Mouse (Mus musculus) forebrain, postnatal 0 days (tissue): Measurements from ENCODE around the gene Usp15. TPM values are rescaled to one million over a fixed set of nuclear protein-coding genes. Genes with fewer than 3 reads are reported as not detected.

Source experiments
- ATAC-seq: fragments of 200-750 bp; cut with Nextera tagmentation; 2 replicates; pipeline ENCODE4 v1.8.0; 2017; ENCODE audit warnings: mild to moderate bottlenecking, moderate library complexity
- DNase-seq: peaks from one replicate; pipeline ENCODE4 v3.0.0-alpha.2; 2015
- H3K27ac ChIP-seq: fragments of 300-500 bp; sonication (generic); 2 replicates; pipeline ENCODE4 v1.5.1; 2014; ENCODE audit warnings: low read depth, mild to moderate bottlenecking, antibody characterized with exemption, low read length, moderate library complexity, mixed read lengths
- H3K27me3 ChIP-seq: fragments of 300-500 bp; sonication (generic); 2 replicates; pipeline ENCODE4 v1.6.1; 2014; ENCODE audit warnings: mild to moderate bottlenecking, low read length, mixed read lengths; ENCODE audit not compliant: insufficient read depth
- H3K36me3 ChIP-seq: fragments of 300-500 bp; sonication (generic); 2 replicates; pipeline ENCODE4 v1.6.1; 2014; ENCODE audit warnings: mild to moderate bottlenecking, moderate library complexity; ENCODE audit not compliant: insufficient read depth
- H3K4me1 ChIP-seq: fragments of 300-500 bp; sonication (generic); 2 replicates; pipeline ENCODE4 v1.6.1; 2014; ENCODE audit warnings: antibody characterized with exemption; ENCODE audit not compliant: insufficient read depth
- H3K4me2 ChIP-seq: fragments of 300-500 bp; sonication (generic); 2 replicates; pipeline ENCODE4 v1.6.1; 2014; ENCODE audit warnings: low read depth, mild to moderate bottlenecking, moderate library complexity
- H3K4me3 ChIP-seq: fragments of 300-500 bp; sonication (generic); 2 replicates; pipeline ENCODE4 v1.5.1; 2014; ENCODE audit warnings: low read depth, low read length, mixed read lengths
- H3K9ac ChIP-seq: fragments of 300-500 bp; sonication (generic); 2 replicates; pipeline ENCODE4 v1.6.1; 2014; ENCODE audit warnings: mild to moderate bottlenecking
- H3K9me3 ChIP-seq: fragments of 300-500 bp; sonication (generic); 2 replicates; pipeline ENCODE4 v1.6.1; 2016; ENCODE audit warnings: low read length
- CTCF ChIP-seq: sonication (generic); IDR thresholded peaks from 2 replicates; pipeline ENCODE4 v1.5.1; 2016; ENCODE audit warnings: antibody characterized with exemption, control low read depth, low read depth
- WGBS: fragments of 180-500 bp; shearing (Covaris S2); extraction: QIAGEN DNeasy Blood & Tissue Kit; methylation state at CpG from one replicate; pipeline ENCODE4 v1.1.7; 2014; 5-methylcytosine and 5-hydroxymethylcytosine counted together
- polyA plus RNA-seq: library from polyadenylated mRNA; unstranded; fragments of >200 nt; fragmentation: Nextera tagmentation; extraction: Ambion mirVana; gene quantifications from 2 replicates; pipeline ENCODE4 v1.2.1, GENCODE M21; 2015
- total RNA-seq: library from RNA; depleted of rRNA; stranded (reverse); fragments of >200 nt; gene quantifications from 2 replicates; pipeline ENCODE4 v1.2.3, GENCODE M21; 2014

Usp15 gene
- total and polyA plus RNA-seq, 2 experiments from 2014 or later: 54.1 to 72.8 TPM

- Histone ChIP-seq H3K4me2 (no peak overlapping the region), H3K27ac (no peak overlapping the region), H3K4me1 (peaks cover 4% of the 10 kb centered on the region; the same call in 1 of the 2 replicates), H3K27me3 (no peaks in the 10 kb centered on the region), H3K9ac (no peak overlapping the region), H3K9me3 (no peaks in the 10 kb centered on the region), H3K4me3 (no peak overlapping the region), H3K36me3 (peaks cover 47% of the 10 kb centered on the region)
- 91% methylated on average over 10 of the region's 10 CpGs for WGBS
- ATAC-seq (no peak), DNase-seq (no peak)
- TF ChIP-seq CTCF: no peak
These were observed 65.3 kb downstream of the Usp15 start for GRCm38 (mm10) chr10:123131487-123131886.

DNA sequence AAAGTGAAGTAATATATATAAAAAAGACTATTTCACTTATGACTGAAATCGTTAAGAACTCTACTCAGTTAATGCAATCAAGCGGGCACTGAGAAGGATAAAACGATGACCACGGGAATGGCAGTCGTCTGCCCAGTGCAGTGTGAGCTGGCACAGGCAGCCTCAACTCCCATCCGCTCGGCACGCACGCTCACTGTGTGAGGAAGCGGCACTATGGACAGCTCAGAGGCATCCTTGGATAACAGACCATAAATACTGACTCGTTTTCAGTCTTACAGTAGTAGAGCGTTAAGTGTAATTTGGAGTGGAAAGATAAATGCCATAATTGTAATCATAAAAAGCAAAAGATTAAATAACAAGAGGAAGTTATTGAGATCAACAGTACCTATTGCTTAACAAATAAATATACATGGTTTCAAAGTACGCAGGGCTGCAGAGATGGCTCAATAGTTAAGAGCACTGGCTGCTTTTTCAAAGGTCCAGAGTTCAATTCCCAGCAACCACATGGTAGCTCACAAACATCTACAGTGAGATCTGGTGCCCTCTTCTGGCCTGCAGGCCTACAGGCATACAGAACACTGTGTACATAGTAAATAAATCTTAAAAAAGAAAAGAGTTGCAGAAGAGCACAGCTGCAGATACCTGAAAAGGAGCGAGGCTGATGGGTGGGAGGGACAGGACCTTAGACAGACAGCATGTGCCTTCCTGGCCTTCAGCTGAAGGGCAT lies 76.0 kb downstream of the Usp15 start:
- Histone ChIP-seq H3K27ac (no peak overlapping the region), H3K4me3 (no peak overlapping the region), H3K4me2 (no peak overlapping the region), H3K36me3 (peaks cover 84% of the 10 kb centered on the region), H3K4me1 (no peaks in the 10 kb centered on the region), H3K27me3 (no peaks in the 10 kb centered on the region), H3K9ac (no peak overlapping the region), H3K9me3 (no peaks in the 10 kb centered on the region)
- no peak for DNase-seq
- 93% methylated on average over 14 of the region's 14 CpGs for WGBS
- no peak for ATAC-seq
- peak; percentile 10; the same call in 1 of the 2 replicates for TF ChIP-seq CTCF

- H3K27ac ChIP-seq: no peak overlapping the region
- H3K4me3 ChIP-seq: no peak overlapping the region
- DNase-seq (no peak), ATAC-seq (no peak)
- no peak overlapping the region for H3K9ac ChIP-seq
- no peaks in the 10 kb centered on the region for H3K9me3 ChIP-seq
- WGBS: 87% methylated on average over 14 of the region's 14 CpGs
- H3K4me1 ChIP-seq: no peaks in the 10 kb centered on the region
- no peaks in the 10 kb centered on the region for H3K27me3 ChIP-seq
- H3K36me3 ChIP-seq: peaks cover 78% of the 10 kb centered on the region
- TF ChIP-seq CTCF: no peak
- no peak overlapping the region for H3K4me2 ChIP-seq
These were observed 79.9 kb downstream of the Usp15 start for GRCm38 (mm10) chr10:123116861-123117260.

- Histone ChIP-seq H3K4me3 (no peak overlapping the region), H3K4me2 (no peak overlapping the region), H3K4me1 (no peaks in the 10 kb centered on the region), H3K36me3 (peaks cover 57% of the 10 kb centered on the region), H3K9ac (no peak overlapping the region), H3K9me3 (no peaks in the 10 kb centered on the region), H3K27me3 (no peaks in the 10 kb centered on the region), H3K27ac (no peak overlapping the region)
- TF ChIP-seq CTCF: no peak
- DNase-seq: no peak
- no peak for ATAC-seq
- 93% methylated on average over 8 of the region's 8 CpGs for WGBS
These were observed 83.3 kb downstream of the Usp15 start for GRCm38 (mm10) chr10:123113466-123113865.

GRCm38 (mm10) chr10:123112787-123113168 lies 84.0 kb downstream of the Usp15 start:
- Histone ChIP-seq H3K4me3 (no peak overlapping the region), H3K4me2 (no peak overlapping the region), H3K36me3 (peaks cover 51% of the 10 kb centered on the region), H3K9ac (no peak overlapping the region), H3K27ac (no peak overlapping the region), H3K9me3 (no peaks in the 10 kb centered on the region), H3K27me3 (no peaks in the 10 kb centered on the region), H3K4me1 (no peaks in the 10 kb centered on the region)
- no peak for TF ChIP-seq CTCF
- DNase-seq: no peak
- no peak for ATAC-seq
- WGBS: 93% methylated on average over 9 of the region's 9 CpGs

GRCm38 (mm10) chr10:123112056-123112786 lies 84.6 kb downstream of the Usp15 start:
- no peak for ATAC-seq

GRCm38 (mm10) chr10:123110548-123110947 lies 86.2 kb downstream of the Usp15 start:
- Histone ChIP-seq H3K27ac (no peak overlapping the region), H3K9me3 (no peaks in the 10 kb centered on the region), H3K27me3 (no peaks in the 10 kb centered on the region), H3K36me3 (peaks cover 32% of the 10 kb centered on the region), H3K4me2 (no peak overlapping the region), H3K4me1 (no peaks in the 10 kb centered on the region), H3K4me3 (no peak overlapping the region), H3K9ac (no peak overlapping the region)
- TF ChIP-seq CTCF: no peak
- 58% methylated on average over 11 of the region's 11 CpGs for WGBS
- ATAC-seq: no peak
- DNase-seq: no peak

More at GRCm38 (mm10) chr10:123112056-123112786, 84.6 kb downstream of the Usp15 start:
- no peaks in the 10 kb centered on the region for H3K27me3 ChIP-seq
- 84% methylated on average over 11 of the region's 11 CpGs for WGBS
- no peak overlapping the region for H3K4me3 ChIP-seq
- no peak for TF ChIP-seq CTCF
- no peaks in the 10 kb centered on the region for H3K4me1 ChIP-seq
- H3K36me3 ChIP-seq: peaks cover 46% of the 10 kb centered on the region
- no peak overlapping the region for H3K4me2 ChIP-seq
- no peak for DNase-seq
- H3K27ac ChIP-seq: no peak overlapping the region
- H3K9me3 ChIP-seq: no peaks in the 10 kb centered on the region
- no peak overlapping the region for H3K9ac ChIP-seq
